Mouse (Mus musculus) spleen, adult 18-20 months (tissue): ENCODE data around the gene Ak9.
A peak's percentile ranks its signal among the peaks of the same experiment; 100 is the strongest.

Source experiments
- DNase-seq, 2 experiments: peaks; one replicate each; pipeline ENCODE4 v3.0.0; 2022; ENCODE audit warnings: mixed read lengths in 2 of 2

Gene Ak9

GRCm38 (mm10) chr10:41452791-41453190 lies 149.0 kb downstream of the Ak9 start:
- DNase-seq, result no peak

DNA sequence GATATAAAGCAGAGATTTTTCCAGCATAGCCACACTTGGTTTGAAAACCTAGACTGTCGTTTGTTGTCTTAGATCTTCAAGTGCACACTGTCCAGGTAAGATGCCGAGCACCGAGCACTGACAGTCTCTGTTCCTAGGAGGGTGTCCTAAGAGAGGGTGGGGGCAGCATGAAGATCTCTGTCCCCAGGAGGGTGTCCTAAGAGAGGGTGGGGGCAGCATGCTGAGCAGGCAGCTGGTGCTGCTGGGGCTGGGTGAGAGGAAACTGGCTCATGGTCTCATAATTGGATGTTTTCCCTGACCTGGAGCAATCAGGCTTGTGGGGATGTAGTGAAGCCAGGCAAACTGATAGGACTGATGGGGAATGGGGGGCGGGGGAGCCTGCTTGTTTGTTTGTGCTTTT lies 156.2 kb downstream of the Ak9 start:
- no peak for DNase-seq

- DNase-seq, result no peak
Observed at GRCm38 (mm10) chr10:41460501-41460900, 156.7 kb downstream of the Ak9 start.

GRCm38 (mm10) chr10:41461057-41461722 lies 157.4 kb downstream of the Ak9 start:
- no peak for DNase-seq

- DNase-seq, result no peak
Observed at GRCm38 (mm10) chr10:41464401-41464955, 160.7 kb downstream of the Ak9 start.

DNA sequence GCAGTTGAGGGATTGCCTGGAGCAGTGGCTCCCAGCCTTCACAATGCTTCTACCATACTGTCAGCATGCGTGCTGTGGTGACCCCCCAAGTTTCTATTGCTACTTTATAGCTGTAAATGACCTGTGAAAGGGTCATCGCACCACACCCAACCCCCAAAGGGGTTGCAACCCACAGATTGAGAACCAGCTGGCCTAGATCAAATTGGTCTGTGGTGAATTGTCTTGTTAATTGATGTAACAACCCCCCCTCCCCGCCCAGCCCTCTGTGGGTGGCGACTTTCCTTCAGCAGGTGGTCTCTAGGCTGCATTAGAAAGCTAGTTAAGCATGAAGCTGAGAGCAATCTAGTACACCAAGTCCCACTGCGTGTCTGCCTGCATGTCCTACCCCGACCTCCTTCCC lies 163.5 kb downstream of the Ak9 start:
- DNase-seq, result no peak

DNA sequence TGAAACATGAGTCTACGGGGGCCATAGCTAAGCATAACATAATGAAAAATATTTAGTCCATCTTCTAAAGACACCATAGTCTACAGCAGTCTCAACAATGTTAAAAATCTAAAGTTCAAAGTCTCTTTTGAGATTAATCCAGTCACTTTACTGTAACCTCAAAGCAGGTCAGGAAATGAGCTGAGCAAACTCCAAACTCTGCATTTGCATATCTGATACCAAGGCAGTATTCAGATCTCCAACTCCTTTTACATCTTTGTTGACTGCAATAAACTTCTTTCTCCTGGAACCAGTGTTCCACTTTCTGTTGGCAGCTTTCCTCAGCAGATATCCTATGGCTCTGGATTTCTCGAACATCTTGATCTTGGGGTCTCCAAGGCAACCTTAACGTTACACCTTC lies 166.9 kb downstream of the Ak9 start:
- no peak for DNase-seq

DNA sequence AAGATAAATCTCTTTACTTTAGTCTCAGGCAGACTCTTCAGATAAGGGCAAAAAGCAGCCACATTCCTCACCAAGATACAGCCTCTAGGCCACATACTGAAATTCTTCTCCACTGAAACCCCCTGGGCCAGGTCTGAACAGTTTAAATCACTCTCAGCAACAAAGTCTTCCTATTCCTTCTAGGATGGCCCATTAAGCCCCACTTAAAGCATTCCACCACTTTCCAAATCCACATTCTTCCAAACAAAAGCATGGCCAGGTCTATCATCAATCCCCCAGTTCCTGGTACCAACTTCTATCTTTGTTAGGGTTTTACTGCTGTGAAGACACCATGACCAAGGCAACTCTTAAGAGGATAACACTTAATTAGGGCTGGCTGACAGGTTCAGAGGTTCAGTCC lies 168.8 kb downstream of the Ak9 start:
- no peak for DNase-seq

- no peak for DNase-seq
Observed at GRCm38 (mm10) chr10:41472962-41473481, 169.2 kb downstream of the Ak9 start.

GRCm38 (mm10) chr10:41473782-41474468 lies 170.1 kb downstream of the Ak9 start:
- peak; percentile 49 to 56 for DNase-seq

DNA sequence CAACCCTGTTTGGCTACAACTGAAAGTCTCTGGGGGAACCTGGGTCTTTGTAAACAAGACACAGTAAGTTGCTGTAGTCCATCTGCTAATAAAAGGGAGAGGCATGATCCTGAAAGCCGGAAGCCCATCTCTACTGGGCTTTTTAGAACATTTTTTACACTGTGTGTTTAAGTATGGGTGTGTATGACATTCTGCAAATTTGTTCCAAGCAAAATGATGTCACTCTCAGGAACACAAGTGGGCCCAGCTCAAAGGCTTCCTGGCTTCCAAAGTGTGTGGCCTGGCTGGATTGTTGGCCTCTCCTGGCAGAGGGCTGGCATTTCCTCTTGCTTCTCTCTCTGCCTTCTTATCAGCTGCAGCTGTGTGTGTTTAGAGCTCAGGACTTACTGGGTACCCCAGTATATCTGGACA lies 171.2 kb downstream of the Ak9 start:
- DNase-seq, result no peak

DNA sequence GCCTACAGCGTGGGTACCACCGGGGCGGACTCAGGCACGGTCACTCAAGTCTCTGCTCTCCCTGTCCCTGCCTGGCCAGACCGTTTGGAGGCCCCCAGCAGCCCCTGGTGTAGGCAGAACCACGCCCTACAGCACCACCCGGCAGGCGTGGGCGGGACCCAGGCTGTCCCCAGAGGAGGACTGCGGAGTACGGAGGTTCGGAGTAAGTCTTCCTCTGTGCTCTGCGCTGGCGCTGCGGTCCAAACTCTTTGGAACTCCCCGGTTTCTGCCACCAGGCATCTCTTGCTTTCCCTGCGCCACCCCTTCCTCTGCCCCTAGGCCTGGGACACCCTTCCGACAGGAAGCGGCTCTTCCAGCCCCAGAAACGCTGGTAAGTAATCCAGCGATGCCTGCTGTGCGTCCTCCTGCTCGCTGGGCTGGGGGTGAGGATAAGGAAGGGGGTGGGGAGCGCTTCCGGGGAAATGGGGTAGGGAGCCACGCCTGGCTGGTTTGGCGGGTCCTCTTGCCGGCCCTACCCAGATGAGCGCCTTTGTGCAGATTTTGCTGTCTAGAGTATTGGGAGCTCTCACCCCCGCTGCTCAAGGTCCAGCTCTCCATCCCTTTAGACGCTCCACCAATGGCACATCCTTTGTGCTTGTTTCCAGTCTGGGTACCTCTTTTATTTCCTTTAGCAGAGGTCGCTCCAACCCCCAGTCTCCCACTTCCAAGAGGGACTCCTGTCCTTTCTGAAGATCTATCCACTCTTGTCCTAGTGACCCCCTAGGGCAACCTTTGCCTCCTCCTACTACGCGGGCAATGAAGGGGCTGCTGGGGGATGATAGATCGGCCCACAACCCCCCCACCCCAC lies 172.6 kb downstream of the Ak9 start, which contains the start of gene Mical1:
TSS of gene Mical1 (plus strand) at position 144 of the 847 bp plus-strand sequence.
- DNase-seq, result peak; percentile 70 to 79

GRCm38 (mm10) chr10:41477018-41477277 lies 173.2 kb downstream of the Ak9 start:
- DNase-seq, result peak in 1 of 2 experiments; percentile 45

DNA sequence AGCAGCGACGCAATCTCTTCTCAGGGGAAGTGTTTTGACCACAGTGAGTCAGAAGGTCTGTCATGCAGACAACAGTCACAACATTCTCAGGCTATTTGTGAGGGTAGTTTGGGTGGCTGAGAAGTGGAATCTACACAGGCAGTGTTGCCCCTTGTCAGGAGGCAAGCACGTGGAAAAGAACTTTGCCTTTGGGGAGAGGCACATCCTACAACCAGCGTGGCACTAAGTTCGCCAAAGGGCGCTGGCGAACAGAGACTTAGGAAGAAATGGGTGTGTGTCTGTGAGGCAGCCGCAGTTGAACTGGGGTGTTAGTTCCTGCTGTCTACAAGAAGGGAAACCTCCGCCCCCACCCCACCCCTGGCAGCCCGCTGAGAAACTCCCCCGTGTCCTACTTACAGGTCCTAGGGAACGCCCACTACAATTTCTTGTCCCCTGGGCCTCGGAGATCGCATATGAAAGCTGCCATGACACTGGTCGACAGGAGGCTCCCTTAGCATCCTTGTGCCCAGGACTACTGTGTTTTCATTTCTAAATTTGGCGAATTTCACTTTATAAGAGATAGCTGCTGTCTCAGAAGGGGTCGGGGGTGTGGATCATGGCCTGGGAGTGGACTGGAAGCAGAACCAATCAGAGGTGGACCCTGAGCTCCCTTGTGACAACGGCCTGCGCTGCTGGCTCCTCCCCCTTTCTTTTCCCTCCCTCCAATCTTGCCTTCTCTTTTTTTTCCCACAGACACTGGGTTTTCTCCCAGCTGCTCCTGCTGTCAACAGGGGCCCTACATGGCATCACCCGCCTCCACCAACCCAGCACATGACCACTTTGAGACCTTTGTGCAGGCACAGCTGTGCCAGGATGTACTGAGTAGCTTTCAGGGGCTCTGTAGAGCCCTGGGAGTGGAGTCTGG lies 173.8 kb downstream of the Ak9 start:
- DNase-seq, result peak; percentile 39 to 53

DNA sequence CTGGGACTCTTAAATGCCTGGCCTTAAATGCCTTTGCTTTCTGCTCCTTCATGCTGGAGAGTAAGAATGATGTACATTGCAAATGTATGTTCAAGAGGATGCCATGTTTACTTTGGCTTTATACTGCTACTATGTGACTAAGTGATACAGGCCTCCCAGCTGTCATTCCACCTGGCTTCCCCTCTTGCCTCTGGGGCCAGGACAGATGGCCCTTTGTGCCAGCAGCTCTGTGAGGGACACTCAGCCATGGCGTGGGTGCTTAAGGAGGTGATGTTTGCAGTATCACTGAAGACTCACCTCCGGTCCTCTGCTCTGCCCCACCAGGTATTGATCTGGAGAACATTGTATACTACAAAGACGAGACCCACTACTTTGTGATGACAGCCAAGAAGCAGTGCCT lies 176.2 kb downstream of the Ak9 start:
- DNase-seq, result no peak

GRCm38 (mm10) chr10:41480938-41481880 lies 177.4 kb downstream of the Ak9 start:
- DNase-seq, result no peak

DNA sequence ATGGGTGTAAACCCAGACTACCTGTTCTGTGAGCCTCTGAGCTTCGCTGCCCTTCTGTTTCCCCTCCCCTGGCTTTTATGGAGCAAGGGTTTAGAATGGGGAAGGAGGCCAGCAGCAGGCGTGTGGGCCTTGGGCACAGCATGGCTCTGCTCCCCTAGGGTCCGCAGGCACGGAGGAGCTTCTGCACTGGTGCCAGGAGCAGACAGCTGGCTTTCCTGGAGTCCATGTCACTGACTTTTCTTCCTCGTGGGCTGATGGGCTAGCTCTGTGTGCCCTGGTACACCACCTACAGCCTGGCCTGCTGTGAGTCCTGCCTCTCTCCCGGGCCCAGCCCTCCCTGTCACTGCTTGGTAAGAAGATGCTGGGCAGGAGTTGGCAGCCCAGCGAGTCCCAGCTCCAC lies 178.7 kb downstream of the Ak9 start:
- no peak for DNase-seq
